Mouse (Mus musculus): ENCODE data around the gene Hsbp1. TPM values are rescaled to one million over a fixed set of nuclear protein-coding genes. Genes with fewer than 3 reads are reported as not detected.

The Hsbp1 gene
- 283 TPM for polyA plus RNA-seq (2014; fragmentation: Illumina TruSeq; extraction: RNeasy Lipid Tissue Mini Kit (QIAGEN cat#74804))

DNA sequence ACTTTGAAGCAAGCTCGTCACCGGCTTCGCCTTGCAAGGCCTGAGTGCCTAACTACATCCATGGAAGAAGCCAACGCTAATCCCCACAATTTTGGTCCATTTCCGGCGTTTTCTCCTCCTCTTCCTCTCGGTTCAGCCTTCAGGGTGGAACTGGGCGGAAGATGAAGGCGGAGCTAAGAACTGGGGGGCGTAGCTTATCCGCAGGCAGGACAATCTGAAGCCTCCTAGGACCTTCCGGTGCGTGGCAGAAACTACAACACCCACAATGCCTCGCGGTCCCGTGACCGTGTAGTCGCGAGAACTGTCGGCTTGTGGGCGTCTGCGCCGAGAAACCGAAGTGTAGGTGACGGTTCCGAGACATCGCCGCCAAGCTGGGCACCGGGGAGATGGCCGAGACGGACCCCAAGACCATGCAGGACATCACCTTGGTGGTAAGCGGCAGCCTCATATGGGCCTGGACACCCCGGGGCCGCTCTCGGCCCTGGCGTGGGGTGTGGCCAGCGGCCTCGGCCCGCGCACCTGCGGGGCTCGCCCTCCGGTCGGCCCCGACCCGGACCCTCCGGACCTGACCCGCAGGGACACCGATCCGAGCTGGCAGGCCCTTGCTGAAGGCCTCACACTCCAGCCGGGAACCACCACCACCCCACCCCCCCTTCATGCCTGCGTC is at the start of gene Hsbp1:
Hsbp1 (plus strand) TSS at position 299 of the 667 bp plus-strand sequence.

DNA sequence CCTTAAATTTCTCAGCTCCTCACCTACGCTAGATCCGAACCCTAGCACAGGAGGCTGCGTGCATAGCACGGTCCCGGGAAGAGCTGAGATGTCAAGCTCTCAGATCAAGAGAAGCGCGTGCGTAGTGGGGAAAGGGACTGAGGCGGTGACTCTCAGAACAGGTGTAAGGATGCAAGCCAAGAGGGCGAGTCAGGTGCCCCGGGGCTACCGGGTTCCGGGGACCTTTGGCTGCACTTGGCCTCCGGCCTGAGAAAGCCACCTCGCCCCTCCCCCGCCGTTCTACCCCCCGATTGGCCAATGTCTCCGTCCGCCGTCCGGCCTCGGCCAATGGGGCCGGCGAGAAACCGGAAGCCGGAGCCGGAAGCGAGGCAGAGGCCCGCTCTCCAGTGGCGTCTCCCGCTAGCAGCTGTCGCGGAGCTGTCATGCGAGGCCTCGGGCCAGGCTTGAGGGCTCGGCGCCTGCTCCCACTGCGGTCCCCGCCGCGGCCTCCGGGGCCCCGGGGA is 50.3 kb downstream of the Hsbp1 start, which contains the start of gene Mlycd:
Mlycd (plus strand) TSS at position 355 of the 503 bp plus-strand sequence.

Other genes with a start within 250 kb of the Hsbp1 start
- gene Mlycd, start 50.4 kb downstream of the Hsbp1 start, polyA plus RNA-seq (2014; fragmentation: Illumina TruSeq; extraction: RNeasy Lipid Tissue Mini Kit (QIAGEN cat#74804)) = 0.43 TPM
- not detected for gene Osgin1, start 89.6 kb downstream of the Hsbp1 start, polyA plus RNA-seq (2014; fragmentation: Illumina TruSeq; extraction: RNeasy Lipid Tissue Mini Kit (QIAGEN cat#74804))
- not detected for gene Necab2, start 102.2 kb downstream of the Hsbp1 start, polyA plus RNA-seq (2014; fragmentation: Illumina TruSeq; extraction: RNeasy Lipid Tissue Mini Kit (QIAGEN cat#74804))
- 0.17 TPM for gene Slc38a8, start 157.2 kb downstream of the Hsbp1 start, polyA plus RNA-seq (2014; fragmentation: Illumina TruSeq; extraction: RNeasy Lipid Tissue Mini Kit (QIAGEN cat#74804))
- gene Mbtps1, start 214.2 kb downstream of the Hsbp1 start, polyA plus RNA-seq (2014; fragmentation: Illumina TruSeq; extraction: RNeasy Lipid Tissue Mini Kit (QIAGEN cat#74804)) = 63.5 TPM
- gene Hsdl1, start 230.7 kb downstream of the Hsbp1 start, polyA plus RNA-seq (2014; fragmentation: Illumina TruSeq; extraction: RNeasy Lipid Tissue Mini Kit (QIAGEN cat#74804)) = 13.1 TPM
- gene Dnaaf1, start 230.7 kb downstream of the Hsbp1 start, polyA plus RNA-seq (2014; fragmentation: Illumina TruSeq; extraction: RNeasy Lipid Tissue Mini Kit (QIAGEN cat#74804)) = not detected

Measured in ovary, adult 10 weeks (tissue).